Mouse (Mus musculus) embryonic facial prominence, embryonic 11.5 days (tissue): ENCODE data around the gene Rcn1. TPM values are rescaled to one million over a fixed set of nuclear protein-coding genes. Genes with fewer than 3 reads are reported as not detected.
A peak's percentile ranks its signal among the peaks of the same experiment; 100 is the strongest.

Experiments
- ATAC-seq: fragments of 200-750 bp; cut with Nextera tagmentation; replicated peaks from 2 replicates; pipeline ENCODE4 v1.8.0; 2017; ENCODE audit warnings: low read depth; ENCODE audit not compliant: insufficient number of reproducible peaks, low FRiP score, low TSS enrichment
- DNase-seq: peaks from one replicate; pipeline ENCODE4 v3.0.0-alpha.2; 2015; ENCODE audit warnings: low spot score
- H3K27ac ChIP-seq: fragments of 300-500 bp; sonication (generic); replicated peaks from 2 replicates; pipeline ENCODE4 v1.5.1; 2014; ENCODE audit warnings: mild to moderate bottlenecking, low read depth, low read length, control low read depth
- H3K27me3 ChIP-seq: fragments of 300-500 bp; sonication (generic); 2 replicates; pipeline ENCODE4 v1.6.1; 2014; ENCODE audit warnings: mild to moderate bottlenecking, low read length, moderate library complexity, mixed read lengths; ENCODE audit not compliant: control insufficient read depth, insufficient read depth
- H3K36me3 ChIP-seq: fragments of 300-500 bp; sonication (generic); replicated peaks from 2 replicates; pipeline ENCODE4 v1.6.1; 2014; ENCODE audit warnings: low read depth, mild to moderate bottlenecking, low read length, moderate library complexity, mixed read lengths; ENCODE audit not compliant: control insufficient read depth, insufficient read depth
- H3K4me1 ChIP-seq: fragments of 300-500 bp; sonication (generic); 2 replicates; pipeline ENCODE4 v1.6.1; 2014; ENCODE audit warnings: low read length, mixed read lengths; ENCODE audit not compliant: control insufficient read depth, insufficient read depth
- H3K4me2 ChIP-seq: fragments of 300-500 bp; sonication (generic); 2 replicates; pipeline ENCODE4 v1.6.1; 2014; ENCODE audit warnings: low read depth, mild to moderate bottlenecking, control low read depth, low read length, moderate library complexity
- H3K4me3 ChIP-seq: fragments of 300-500 bp; sonication (generic); 2 replicates; pipeline ENCODE4 v1.5.1; 2014; ENCODE audit warnings: low read depth, low read length, control low read depth
- H3K9ac ChIP-seq: fragments of 300-500 bp; sonication (generic); replicated peaks from 2 replicates; pipeline ENCODE4 v1.6.1; 2014; ENCODE audit warnings: mild to moderate bottlenecking, control low read depth, low read length
- H3K9me3 ChIP-seq: fragments of 300-500 bp; sonication (generic); replicated peaks from 2 replicates; pipeline ENCODE4 v1.6.1; 2016; ENCODE audit warnings: mild to moderate bottlenecking, low read length, inconsistent platforms, mixed read lengths; ENCODE audit not compliant: control insufficient read depth
- WGBS: fragments of 180-500 bp; shearing (Covaris S2); extraction: QIAGEN DNeasy Blood & Tissue Kit; methylation state at CpG from one replicate; pipeline ENCODE4 v1.1.7; 2014; 5-methylcytosine and 5-hydroxymethylcytosine counted together
- polyA plus RNA-seq: library from polyadenylated mRNA; unstranded; fragments of >200 nt; fragmentation: Nextera tagmentation; extraction: Ambion mirVana; gene quantifications from 2 replicates; pipeline ENCODE4 v1.2.1, GENCODE M21; 2014

Rcn1 gene
- polyA plus RNA-seq, 1 experiment from 2014 or later = 151 TPM

- Histone ChIP-seq H3K9me3 (no peaks in the 10 kb centered on the region), H3K36me3 (no peaks in the 10 kb centered on the region), H3K27me3 (no peaks in the 10 kb centered on the region), H3K9ac (no peak overlapping the region), H3K4me3 (no peak overlapping the region), H3K27ac (no peak overlapping the region), H3K4me1 (no peaks in the 10 kb centered on the region), H3K4me2 (no peak overlapping the region)
- 4% methylated on average over 12 of the region's 12 CpGs for WGBS
- DNase-seq = peak; percentile 85
- no peak for ATAC-seq
Measured at GRCm38 (mm10) chr2:105428029-105428428, 28.9 kb upstream of the Rcn1 start.

GRCm38 (mm10) chr2:105427447-105427846 is 28.3 kb upstream of the Rcn1 start:
- Histone ChIP-seq H3K27ac (no peak overlapping the region), H3K9ac (no peak overlapping the region), H3K4me3 (no peak overlapping the region), H3K27me3 (no peaks in the 10 kb centered on the region), H3K4me1 (no peaks in the 10 kb centered on the region), H3K9me3 (no peaks in the 10 kb centered on the region), H3K36me3 (no peaks in the 10 kb centered on the region), H3K4me2 (no peak overlapping the region)
- WGBS = 70% methylated on average over 8 of the region's 8 CpGs
- DNase-seq (no peak), ATAC-seq (no peak; the same call in 1 of the 2 replicates)

DNA sequence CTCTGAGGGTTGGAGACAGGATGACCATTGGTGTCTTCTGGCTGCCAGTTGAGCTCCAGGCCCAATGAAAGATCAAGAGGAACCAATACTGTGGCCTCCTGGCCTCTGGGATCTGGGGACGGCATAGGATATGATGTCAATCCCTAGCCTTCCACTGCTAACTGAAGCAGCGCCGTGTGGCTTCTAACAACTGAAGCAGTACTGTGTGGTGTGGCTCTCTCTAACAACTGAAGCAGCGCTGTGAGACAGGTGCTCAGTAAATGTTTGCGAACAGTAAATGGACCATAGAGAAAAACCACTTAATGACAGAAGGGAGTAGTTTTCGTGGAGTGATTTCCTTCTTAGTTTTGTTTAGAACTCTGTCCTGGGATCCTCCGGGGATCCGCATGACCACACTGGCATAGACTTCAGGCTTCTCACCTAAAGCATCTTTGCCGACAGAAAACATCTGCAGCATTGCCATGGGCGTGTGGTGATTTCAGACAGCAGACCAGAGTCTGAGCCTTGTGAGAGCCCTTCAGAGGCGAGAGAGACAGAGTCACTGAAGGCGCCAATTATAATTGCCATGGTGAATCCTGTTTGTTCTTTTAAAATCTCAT is 19.6 kb upstream of the Rcn1 start:
- Histone ChIP-seq H3K9ac (no peak overlapping the region), H3K27me3 (no peaks in the 10 kb centered on the region), H3K36me3 (no peaks in the 10 kb centered on the region), H3K4me1 (peaks cover 2% of the 10 kb centered on the region; the same call in 1 of the 2 replicates), H3K9me3 (no peaks in the 10 kb centered on the region), H3K27ac (no peak overlapping the region), H3K4me3 (no peak overlapping the region), H3K4me2 (no peak overlapping the region)
- DNase-seq = no peak
- WGBS = 85% methylated on average over 12 of the region's 12 CpGs
- ATAC-seq = no peak

DNA sequence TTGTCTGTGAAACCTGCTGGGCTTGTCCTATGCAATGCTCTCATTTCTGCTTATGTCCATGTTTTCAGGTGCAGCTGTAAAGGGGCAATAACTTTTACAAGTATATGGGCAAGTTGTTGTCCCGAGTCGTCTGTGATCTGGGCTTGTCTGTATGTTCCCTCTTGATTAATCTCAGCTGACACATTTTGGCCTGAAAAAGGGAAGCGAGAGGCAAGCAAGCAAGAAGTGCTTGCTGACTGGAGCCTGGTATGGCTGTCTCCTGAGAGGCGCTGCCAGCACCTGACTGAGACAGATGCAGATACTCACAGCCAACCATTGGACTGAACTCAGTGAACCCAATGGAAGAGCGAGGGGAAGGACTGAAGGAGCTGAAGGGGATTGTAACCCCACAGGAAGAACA is 18.5 kb upstream of the Rcn1 start:
- Histone ChIP-seq H3K27ac (no peak overlapping the region), H3K4me3 (no peak overlapping the region), H3K9me3 (no peaks in the 10 kb centered on the region), H3K27me3 (no peaks in the 10 kb centered on the region), H3K4me1 (peaks cover 2% of the 10 kb centered on the region; the same call in 1 of the 2 replicates), H3K9ac (no peak overlapping the region), H3K36me3 (no peaks in the 10 kb centered on the region), H3K4me2 (no peak overlapping the region)
- ATAC-seq (no peak), DNase-seq (no peak)
- WGBS = 85% methylated on average over 5 of the region's 5 CpGs

DNA sequence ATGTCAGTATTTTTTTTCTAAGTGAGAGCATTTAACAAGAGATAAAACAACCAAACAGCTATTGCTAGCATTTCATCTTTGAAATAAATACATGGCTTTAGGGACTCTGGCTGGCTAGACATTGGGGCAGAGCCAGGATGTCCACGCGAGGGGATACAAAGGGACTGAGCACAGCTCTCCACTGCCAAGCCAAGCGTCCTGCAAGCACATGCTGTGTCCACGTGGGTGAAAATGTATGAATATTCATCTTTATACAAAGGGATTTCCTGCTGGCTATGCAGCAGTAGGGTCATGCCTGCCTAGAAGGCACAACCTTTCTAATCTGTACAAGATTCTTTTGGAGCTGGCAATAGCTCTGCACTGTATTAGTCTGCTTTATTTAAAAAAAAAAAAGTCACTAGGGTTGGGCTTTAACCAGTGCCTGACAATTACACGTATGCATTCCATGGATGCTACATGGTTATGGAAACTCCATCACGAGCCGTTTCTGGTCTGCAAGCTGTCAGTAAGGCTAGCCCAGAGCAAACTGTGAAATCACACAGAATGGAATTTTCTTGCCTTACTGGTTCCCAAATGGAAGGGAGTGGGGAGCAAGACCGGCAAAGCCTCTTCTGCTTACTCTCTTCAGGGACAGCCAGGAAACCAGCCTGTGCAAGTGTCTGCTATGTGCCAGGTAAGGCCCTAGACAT is 17.7 kb upstream of the Rcn1 start:
- WGBS = 60% methylated on average over 8 of the region's 8 CpGs
- H3K36me3 ChIP-seq = no peaks in the 10 kb centered on the region
- H3K4me3 ChIP-seq = no peak overlapping the region
- no peak overlapping the region for H3K27ac ChIP-seq
- DNase-seq (no peak), ATAC-seq (0 out of 2 replicates have a peak, but pooled peaks have one; percentile 22)
- no peak overlapping the region for H3K9ac ChIP-seq
- no peaks in the 10 kb centered on the region for H3K27me3 ChIP-seq
- no peaks in the 10 kb centered on the region for H3K9me3 ChIP-seq
- no peak overlapping the region for H3K4me2 ChIP-seq
- H3K4me1 ChIP-seq = peaks cover 2% of the 10 kb centered on the region; the same call in 1 of the 2 replicates

- no peak for DNase-seq
- no peak overlapping the region for H3K9ac ChIP-seq
- H3K27ac ChIP-seq = no peak overlapping the region
- no peak overlapping the region for H3K4me2 ChIP-seq
- H3K36me3 ChIP-seq = no peaks in the 10 kb centered on the region
- peaks cover 2% of the 10 kb centered on the region; the same call in 1 of the 2 replicates for H3K4me1 ChIP-seq
- 67% methylated on average over 7 of the region's 7 CpGs for WGBS
- H3K4me3 ChIP-seq = no peak overlapping the region
- H3K27me3 ChIP-seq = no peaks in the 10 kb centered on the region
- H3K9me3 ChIP-seq = no peaks in the 10 kb centered on the region
- no peak for ATAC-seq
Measured at GRCm38 (mm10) chr2:105416046-105416659, 17.0 kb upstream of the Rcn1 start.

DNA sequence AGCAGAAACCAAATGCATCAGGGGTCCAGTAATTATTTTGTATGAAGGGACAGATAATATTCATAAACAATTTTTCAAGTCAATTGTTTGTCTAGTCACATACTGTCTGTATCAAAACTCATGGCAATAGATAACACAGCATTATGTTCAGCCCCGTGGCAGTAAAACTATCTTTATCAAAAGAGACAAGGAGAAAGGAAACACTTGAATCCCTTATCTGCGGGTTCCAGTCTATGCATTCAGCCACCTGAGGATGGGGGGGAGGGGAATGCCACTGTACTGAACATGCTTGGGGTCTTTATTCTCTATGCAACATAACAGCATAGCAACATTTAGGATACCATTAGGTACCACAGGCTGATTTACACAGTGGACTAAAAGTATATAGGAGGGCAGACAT is 15.2 kb upstream of the Rcn1 start:
- Histone ChIP-seq H3K27me3 (no peaks in the 10 kb centered on the region), H3K9me3 (no peaks in the 10 kb centered on the region), H3K4me1 (peaks cover 2% of the 10 kb centered on the region; the same call in 1 of the 2 replicates), H3K9ac (no peak overlapping the region), H3K4me2 (no peak overlapping the region), H3K4me3 (no peak overlapping the region), H3K27ac (no peak overlapping the region), H3K36me3 (no peaks in the 10 kb centered on the region)
- DNase-seq (no peak), ATAC-seq (no peak)
- 93% methylated on average over 2 of the region's 2 CpGs for WGBS

DNA sequence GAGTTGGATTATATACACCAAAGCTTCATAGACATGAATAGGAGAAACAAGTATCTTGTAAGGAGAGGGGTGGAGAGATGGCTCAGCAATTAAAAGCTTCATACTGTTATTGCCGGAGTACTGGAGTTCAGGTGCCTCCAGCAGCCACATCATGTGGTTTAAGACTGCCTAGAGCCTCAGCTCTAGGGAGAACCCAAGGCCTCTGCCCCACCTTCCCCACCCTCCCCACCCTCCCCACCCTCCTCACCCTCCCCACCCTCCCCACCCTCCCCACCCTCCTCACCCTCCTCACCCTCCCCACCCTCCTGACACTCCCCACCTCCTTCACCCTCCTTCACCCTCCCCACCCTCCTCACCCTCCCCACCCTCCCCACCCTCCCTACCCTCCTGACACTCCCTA is 10.1 kb upstream of the Rcn1 start:
- DNase-seq (no peak), ATAC-seq (no peak)
- H3K36me3 ChIP-seq = no peaks in the 10 kb centered on the region
- no peaks in the 10 kb centered on the region for H3K4me1 ChIP-seq
- no peak overlapping the region for H3K9ac ChIP-seq
- H3K9me3 ChIP-seq = no peaks in the 10 kb centered on the region
- no peaks in the 10 kb centered on the region for H3K27me3 ChIP-seq
- WGBS = 71% methylated on average over 1 of the region's 1 CpGs
- H3K4me2 ChIP-seq = no peak overlapping the region
- H3K27ac ChIP-seq = no peak overlapping the region
- no peak overlapping the region for H3K4me3 ChIP-seq
